Mouse (Mus musculus) midbrain, embryonic 16.5 days (tissue): ENCODE data around the gene Frs2. TPM values are rescaled to one million over a fixed set of nuclear protein-coding genes. Genes with fewer than 3 reads are reported as not detected.

Source experiments
- ATAC-seq: fragments of 200-750 bp; cut with Nextera tagmentation; 2 replicates; pipeline ENCODE4 v1.8.0; 2017; ENCODE audit warnings: moderate TSS enrichment
- H3K27ac ChIP-seq: fragments of 300-500 bp; sonication (generic); 2 replicates; pipeline ENCODE4 v1.5.1; 2014; ENCODE audit warnings: mild to moderate bottlenecking, low read length, mixed read lengths
- H3K27me3 ChIP-seq: fragments of 300-500 bp; sonication (generic); 2 replicates; pipeline ENCODE4 v1.6.1; 2014; ENCODE audit warnings: low read depth, low read length, mixed read lengths; ENCODE audit not compliant: control insufficient read depth, insufficient read depth
- H3K36me3 ChIP-seq: fragments of 300-500 bp; sonication (generic); 2 replicates; pipeline ENCODE4 v1.6.1; 2014; ENCODE audit warnings: mild to moderate bottlenecking, low read length, moderate library complexity, mixed read lengths; ENCODE audit not compliant: control insufficient read depth, insufficient read depth
- H3K4me1 ChIP-seq: fragments of 300-500 bp; sonication (generic); 2 replicates; pipeline ENCODE4 v1.6.1; 2014; ENCODE audit warnings: mild to moderate bottlenecking, low read length, mixed read lengths; ENCODE audit not compliant: control insufficient read depth, insufficient read depth
- H3K4me2 ChIP-seq: fragments of 300-500 bp; sonication (generic); 2 replicates; pipeline ENCODE4 v1.6.1; 2014; ENCODE audit warnings: mild to moderate bottlenecking, low read length, mixed read lengths
- H3K4me3 ChIP-seq: fragments of 300-500 bp; sonication (generic); 2 replicates; pipeline ENCODE4 v1.5.1; 2014; ENCODE audit warnings: low read depth, mild to moderate bottlenecking, low read length, moderate library complexity, mixed read lengths
- H3K9ac ChIP-seq: fragments of 300-500 bp; sonication (generic); 2 replicates; pipeline ENCODE4 v1.6.1; 2014; ENCODE audit warnings: low read depth, low read length, mixed read lengths
- H3K9me3 ChIP-seq: fragments of 300-500 bp; sonication (generic); replicated peaks from 2 replicates; pipeline ENCODE4 v1.6.1; 2014; ENCODE audit warnings: mild to moderate bottlenecking, low read length, mixed read lengths; ENCODE audit not compliant: control insufficient read depth, poor library complexity, severe bottlenecking
- WGBS: fragments of 180-500 bp; shearing (Covaris S2); extraction: QIAGEN DNeasy Blood & Tissue Kit; methylation state at CpG from one replicate; pipeline ENCODE4 v1.1.7; 2014; 5-methylcytosine and 5-hydroxymethylcytosine counted together
- polyA plus RNA-seq: library from polyadenylated mRNA; unstranded; fragments of >200 nt; fragmentation: Nextera tagmentation; extraction: Ambion mirVana; gene quantifications from 2 replicates; pipeline ENCODE4 v1.2.1, GENCODE M21; 2015

Gene Frs2
- polyA plus RNA-seq, 1 experiment from 2014 or later, result 20.2 TPM

- H3K4me2 ChIP-seq, result peak overlapping the region; percentile 21
- H3K4me3 ChIP-seq, result no peak overlapping the region
- H3K9ac ChIP-seq, result no peak overlapping the region
- peaks cover 2% of the 10 kb centered on the region; the same call in 1 of the 2 replicates for H3K4me1 ChIP-seq
- no peaks in the 10 kb centered on the region for H3K9me3 ChIP-seq
- no peak for ATAC-seq
- no peaks in the 10 kb centered on the region for H3K36me3 ChIP-seq
- 37% methylated on average over 12 of the region's 13 CpGs for WGBS
- H3K27me3 ChIP-seq, result no peaks in the 10 kb centered on the region
- H3K27ac ChIP-seq, result no peak overlapping the region
Measured at GRCm38 (mm10) chr10:117173566-117174438, 25.5 kb upstream of the Frs2 start.

- Histone ChIP-seq H3K9me3 (no peaks in the 10 kb centered on the region), H3K4me2 (no peak overlapping the region), H3K27ac (no peak overlapping the region), H3K27me3 (no peaks in the 10 kb centered on the region), H3K36me3 (no peaks in the 10 kb centered on the region), H3K9ac (no peak overlapping the region), H3K4me1 (peaks cover 2% of the 10 kb centered on the region; the same call in 1 of the 2 replicates), H3K4me3 (no peak overlapping the region)
- WGBS, result 91% methylated on average over 1 of the region's 1 CpGs
- no peak for ATAC-seq
Measured at GRCm38 (mm10) chr10:117173111-117173510, 24.8 kb upstream of the Frs2 start.

- Histone ChIP-seq H3K4me3 (no peak overlapping the region), H3K9me3 (no peaks in the 10 kb centered on the region), H3K36me3 (no peaks in the 10 kb centered on the region), H3K4me2 (no peak overlapping the region), H3K27me3 (no peaks in the 10 kb centered on the region), H3K27ac (no peak overlapping the region), H3K4me1 (peaks cover 2% of the 10 kb centered on the region; the same call in 1 of the 2 replicates), H3K9ac (no peak overlapping the region)
- no peak for ATAC-seq
- WGBS, result 51% methylated on average over 3 of the region's 3 CpGs
Measured at GRCm38 (mm10) chr10:117172069-117172468, 23.7 kb upstream of the Frs2 start.

- no peak overlapping the region for H3K27ac ChIP-seq
- H3K27me3 ChIP-seq, result no peaks in the 10 kb centered on the region
- H3K4me1 ChIP-seq, result no peaks in the 10 kb centered on the region
- no peak for ATAC-seq
- H3K9ac ChIP-seq, result no peak overlapping the region
- 93% methylated on average over 11 of the region's 11 CpGs for WGBS
- no peak overlapping the region for H3K4me3 ChIP-seq
- no peaks in the 10 kb centered on the region for H3K36me3 ChIP-seq
- H3K9me3 ChIP-seq, result no peaks in the 10 kb centered on the region
- no peak overlapping the region for H3K4me2 ChIP-seq
Measured at GRCm38 (mm10) chr10:117166785-117167425, 18.6 kb upstream of the Frs2 start.

- Histone ChIP-seq H3K36me3 (no peaks in the 10 kb centered on the region), H3K9me3 (no peaks in the 10 kb centered on the region), H3K9ac (no peak overlapping the region), H3K4me3 (no peak overlapping the region), H3K4me1 (no peaks in the 10 kb centered on the region), H3K27me3 (no peaks in the 10 kb centered on the region), H3K27ac (no peak overlapping the region), H3K4me2 (no peak overlapping the region; the same call in 1 of the 2 replicates)
- no peak for ATAC-seq
- WGBS, result 55% methylated on average over 11 of the region's 11 CpGs
Measured at GRCm38 (mm10) chr10:117162662-117163061, 14.3 kb upstream of the Frs2 start.

- H3K9ac ChIP-seq, result no peak overlapping the region
- WGBS, result 79% methylated on average over 11 of the region's 11 CpGs
- no peaks in the 10 kb centered on the region for H3K9me3 ChIP-seq
- no peak overlapping the region for H3K27ac ChIP-seq
- no peak overlapping the region for H3K4me3 ChIP-seq
- ATAC-seq, result no peak
- H3K4me2 ChIP-seq, result no peak overlapping the region
- H3K27me3 ChIP-seq, result no peaks in the 10 kb centered on the region
- no peaks in the 10 kb centered on the region for H3K36me3 ChIP-seq
- no peaks in the 10 kb centered on the region for H3K4me1 ChIP-seq
Measured at GRCm38 (mm10) chr10:117160099-117160498, 11.8 kb upstream of the Frs2 start.

- 8% methylated on average over 7 of the region's 7 CpGs for whole genome bisulfite sequencing
- Histone ChIP-seq H3K27ac (no peak overlapping the region), H3K4me3 (no peak overlapping the region), H3K4me1 (peaks cover 15% of the 10 kb centered on the region), H3K36me3 (no peaks in the 10 kb centered on the region), H3K9ac (no peak overlapping the region), H3K9me3 (no peaks in the 10 kb centered on the region), H3K4me2 (no peak overlapping the region), H3K27me3 (no peaks in the 10 kb centered on the region)
- no peak for ATAC-seq
Measured at GRCm38 (mm10) chr10:117152247-117152646, 3.9 kb upstream of the Frs2 start.

GRCm38 (mm10) chr10:117151676-117152075 lies 3.3 kb upstream of the Frs2 start:
- Histone ChIP-seq H3K9ac (no peak overlapping the region), H3K4me1 (peaks cover 20% of the 10 kb centered on the region), H3K27ac (no peak overlapping the region), H3K36me3 (no peaks in the 10 kb centered on the region), H3K4me2 (no peak overlapping the region), H3K9me3 (no peaks in the 10 kb centered on the region), H3K27me3 (no peaks in the 10 kb centered on the region), H3K4me3 (no peak overlapping the region)
- no peak for ATAC-seq
- 36% methylated on average over 4 of the region's 4 CpGs for WGBS

GRCm38 (mm10) chr10:117151241-117151640 lies 2.9 kb upstream of the Frs2 start:
- WGBS, result 10% methylated on average over 11 of the region's 11 CpGs
- no peak overlapping the region for H3K4me3 ChIP-seq
- peaks cover 24% of the 10 kb centered on the region for H3K4me1 ChIP-seq
- H3K36me3 ChIP-seq, result no peaks in the 10 kb centered on the region
- no peak overlapping the region for H3K9ac ChIP-seq
- H3K9me3 ChIP-seq, result no peaks in the 10 kb centered on the region
- no peak overlapping the region for H3K4me2 ChIP-seq
- no peak overlapping the region for H3K27ac ChIP-seq
- no peaks in the 10 kb centered on the region for H3K27me3 ChIP-seq
- ATAC-seq, result no peak
